Mouse (Mus musculus) lung, embryonic 16.5 days (tissue): ENCODE results near the gene Phactr2. TPM values are rescaled to one million over a fixed set of nuclear protein-coding genes. Genes with fewer than 3 reads are reported as not detected.
A peak's percentile ranks its signal among the peaks of the same experiment; 100 is the strongest.

Experiments
- ATAC-seq: fragments of 200-750 bp; cut with Nextera tagmentation; 2 replicates; pipeline ENCODE4 v1.8.0; 2017; ENCODE audit warnings: low read depth, mild to moderate bottlenecking, moderate library complexity
- H3K27ac ChIP-seq: fragments of 300-500 bp; sonication (generic); 2 replicates; pipeline ENCODE4 v1.5.1; 2014; ENCODE audit warnings: mild to moderate bottlenecking, control low read depth, low read length
- H3K27me3 ChIP-seq: fragments of 300-500 bp; sonication (generic); 2 replicates; pipeline ENCODE4 v1.6.1; 2014; ENCODE audit warnings: low read depth, low read length, mixed read lengths; ENCODE audit not compliant: control insufficient read depth, insufficient read depth
- H3K36me3 ChIP-seq: fragments of 300-500 bp; sonication (generic); 2 replicates; pipeline ENCODE4 v1.6.1; 2014; ENCODE audit warnings: low read length; ENCODE audit not compliant: control insufficient read depth, insufficient read depth
- H3K4me1 ChIP-seq: fragments of 300-500 bp; sonication (generic); replicated peaks from 2 replicates; pipeline ENCODE4 v1.6.1; 2014; ENCODE audit warnings: low read length, mixed read lengths; ENCODE audit not compliant: control insufficient read depth, insufficient read depth
- H3K4me2 ChIP-seq: fragments of 300-500 bp; sonication (generic); 2 replicates; pipeline ENCODE4 v1.6.1; 2014; ENCODE audit warnings: low read depth, low read length, control low read depth
- H3K4me3 ChIP-seq: fragments of 300-500 bp; sonication (generic); 2 replicates; pipeline ENCODE4 v1.5.1; 2014; ENCODE audit warnings: mild to moderate bottlenecking, low read length, control low read depth
- H3K9ac ChIP-seq: fragments of 300-500 bp; sonication (generic); 2 replicates; pipeline ENCODE4 v1.6.1; 2014; ENCODE audit warnings: low read length, control low read depth
- H3K9me3 ChIP-seq: fragments of 300-500 bp; sonication (generic); 2 replicates; pipeline ENCODE4 v1.6.1; 2016; ENCODE audit warnings: low read length; ENCODE audit not compliant: control insufficient read depth
- WGBS: fragments of 180-500 bp; shearing (Covaris S2); extraction: QIAGEN DNeasy Blood & Tissue Kit; methylation state at CpG from one replicate; pipeline ENCODE4 v1.1.7; 2014; 5-methylcytosine and 5-hydroxymethylcytosine counted together
- polyA plus RNA-seq: library from polyadenylated mRNA; unstranded; fragments of >200 nt; fragmentation: Nextera tagmentation; extraction: Ambion mirVana; gene quantifications from 2 replicates; pipeline ENCODE4 v1.2.1, GENCODE M21; 2015

Gene Phactr2
- polyA plus RNA-seq, 1 experiment from 2014 or later, result 22.3 TPM

DNA sequence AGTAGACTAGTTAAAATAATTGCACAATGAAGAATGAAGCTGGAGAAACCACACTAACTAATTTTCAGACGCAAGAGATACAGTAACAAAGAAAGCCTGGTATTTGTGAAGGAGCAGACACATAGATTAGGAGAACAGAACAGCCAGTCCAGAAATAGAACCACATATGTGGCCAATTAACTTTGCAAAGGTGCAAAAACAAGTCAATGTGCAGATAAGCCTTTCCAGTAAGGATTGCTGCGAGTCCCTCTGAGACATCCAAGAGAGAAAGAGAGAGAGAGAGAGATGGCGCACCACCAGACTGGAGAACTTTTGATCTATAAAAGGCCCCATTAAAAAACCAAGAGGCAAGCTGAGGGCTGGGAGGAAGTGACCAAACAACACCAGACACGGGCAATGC is 190.8 kb downstream of the Phactr2 start:
- WGBS, result 75% methylated on average over 4 of the region's 4 CpGs
- Histone ChIP-seq H3K4me2 (no peak overlapping the region), H3K4me3 (no peak overlapping the region)

DNA sequence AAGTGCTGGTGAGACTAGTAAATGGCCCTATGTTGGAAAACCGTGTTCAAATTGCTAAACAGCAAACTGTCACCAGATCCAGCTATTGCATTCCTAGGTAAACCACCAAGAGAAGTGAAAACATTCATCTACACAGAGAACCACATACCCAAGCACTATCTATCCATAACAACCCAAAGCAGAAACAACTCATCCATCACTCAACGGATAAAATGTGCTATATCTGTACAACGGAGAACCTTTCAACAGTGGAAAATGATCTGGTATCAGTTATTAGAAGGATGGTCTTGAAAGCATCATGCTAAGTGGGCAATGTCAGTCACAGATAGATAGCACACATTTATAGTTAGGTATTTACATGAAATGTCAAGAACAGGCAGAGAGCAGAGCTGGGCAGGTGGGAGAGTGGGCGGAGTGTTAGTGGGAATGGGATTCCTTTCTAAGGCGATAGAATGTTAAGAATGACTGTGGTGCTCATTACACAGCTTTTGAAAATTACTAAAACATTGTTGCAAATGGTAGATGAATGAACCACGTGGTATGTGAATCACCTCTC is 193.8 kb downstream of the Phactr2 start:
- Histone ChIP-seq H3K36me3 (no peaks in the 10 kb centered on the region), H3K9ac (no peak overlapping the region), H3K4me3 (no peak overlapping the region), H3K4me2 (no peak overlapping the region), H3K27ac (no peak overlapping the region), H3K9me3 (no peaks in the 10 kb centered on the region), H3K4me1 (no peaks in the 10 kb centered on the region), H3K27me3 (no peaks in the 10 kb centered on the region)
- WGBS, result 64% methylated on average over 6 of the region's 6 CpGs
- ATAC-seq, result no peak

More for the DNA sequence above, 190.8 kb downstream of the Phactr2 start:
- H3K9ac ChIP-seq, result no peak overlapping the region
- H3K36me3 ChIP-seq, result peaks cover 3% of the 10 kb centered on the region
- H3K9me3 ChIP-seq, result no peaks in the 10 kb centered on the region
- no peak overlapping the region for H3K27ac ChIP-seq
- H3K4me1 ChIP-seq, result no peaks in the 10 kb centered on the region
- no peaks in the 10 kb centered on the region for H3K27me3 ChIP-seq
- ATAC-seq, result no peak

GRCm38 (mm10) chr10:13276298-13276697 is 197.9 kb downstream of the Phactr2 start:
- WGBS, result 87% methylated on average over 5 of the region's 5 CpGs
- Histone ChIP-seq H3K4me2 (no peak overlapping the region), H3K9ac (no peak overlapping the region), H3K36me3 (no peaks in the 10 kb centered on the region), H3K4me3 (no peak overlapping the region), H3K27ac (no peak overlapping the region), H3K4me1 (0 out of 2 replicates have a peak, but pooled peaks cover 2% of the 10 kb centered on the region), H3K9me3 (no peaks in the 10 kb centered on the region), H3K27me3 (no peaks in the 10 kb centered on the region)
- ATAC-seq, result no peak

GRCm38 (mm10) chr10:13275152-13275551 is 199.1 kb downstream of the Phactr2 start:
- H3K4me1 ChIP-seq, result 0 out of 2 replicates have a peak, but pooled peaks cover 2% of the 10 kb centered on the region
- no peaks in the 10 kb centered on the region for H3K36me3 ChIP-seq
- no peaks in the 10 kb centered on the region for H3K9me3 ChIP-seq
- WGBS, result 76% methylated on average over 6 of the region's 6 CpGs
- no peak overlapping the region for H3K27ac ChIP-seq
- H3K27me3 ChIP-seq, result no peaks in the 10 kb centered on the region
- H3K4me2 ChIP-seq, result no peak overlapping the region
- H3K4me3 ChIP-seq, result no peak overlapping the region
- no peak for ATAC-seq
- H3K9ac ChIP-seq, result no peak overlapping the region

DNA sequence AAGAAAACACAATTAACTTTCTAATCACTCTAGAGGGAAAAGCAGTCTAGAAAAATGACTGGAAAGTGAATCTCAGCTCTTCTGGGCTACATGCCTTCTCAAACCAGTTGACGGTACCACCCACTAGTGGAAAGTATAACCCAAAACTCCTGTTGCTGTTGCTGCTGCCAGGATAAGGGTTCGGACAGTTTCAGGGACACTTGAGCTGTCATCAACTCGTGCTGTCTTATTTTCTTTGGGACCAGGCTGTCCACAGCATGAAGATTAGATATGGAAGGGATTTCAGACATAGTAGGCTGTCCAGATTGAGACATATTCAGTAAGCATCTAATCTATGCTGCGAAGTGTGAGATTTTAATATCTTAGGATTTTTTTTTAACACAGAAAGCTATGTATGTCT is 199.5 kb downstream of the Phactr2 start:
- Histone ChIP-seq H3K9me3 (no peaks in the 10 kb centered on the region), H3K9ac (no peak overlapping the region), H3K4me1 (0 out of 2 replicates have a peak, but pooled peaks cover 2% of the 10 kb centered on the region), H3K4me3 (no peak overlapping the region), H3K27ac (no peak overlapping the region), H3K4me2 (no peak overlapping the region), H3K36me3 (no peaks in the 10 kb centered on the region), H3K27me3 (no peaks in the 10 kb centered on the region)
- 79% methylated on average over 4 of the region's 4 CpGs for WGBS
- no peak for ATAC-seq

- Histone ChIP-seq H3K9me3 (no peaks in the 10 kb centered on the region), H3K4me2 (no peak overlapping the region), H3K27ac (no peak overlapping the region), H3K36me3 (no peaks in the 10 kb centered on the region), H3K9ac (no peak overlapping the region), H3K4me1 (0 out of 2 replicates have a peak, but pooled peaks cover 2% of the 10 kb centered on the region), H3K27me3 (no peaks in the 10 kb centered on the region), H3K4me3 (no peak overlapping the region)
- 91% methylated on average over 1 of the region's 1 CpGs for WGBS
- ATAC-seq, result no peak
Measured at GRCm38 (mm10) chr10:13273756-13274155, 200.5 kb downstream of the Phactr2 start.

DNA sequence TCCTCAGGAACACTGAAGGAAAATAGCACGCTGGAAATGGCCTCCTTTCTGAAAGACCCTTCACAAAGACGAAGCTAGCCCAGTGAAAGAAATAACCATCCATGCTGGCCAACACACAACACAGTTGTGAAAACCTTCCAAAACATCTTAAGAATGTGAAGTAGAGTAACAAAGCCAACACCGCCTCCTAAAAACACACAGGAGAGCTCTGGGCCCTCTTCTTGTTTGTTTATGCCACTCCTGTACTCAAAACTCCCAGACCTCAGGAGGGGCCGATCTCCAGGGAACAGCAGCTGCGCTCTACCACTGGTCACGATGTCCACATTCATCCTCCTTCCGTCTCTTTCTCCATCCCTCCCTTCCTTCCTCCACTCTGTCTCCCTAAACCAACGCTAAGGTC is 202.5 kb downstream of the Phactr2 start:
- Histone ChIP-seq H3K4me1 (0 out of 2 replicates have a peak, but pooled peaks cover 2% of the 10 kb centered on the region), H3K27me3 (no peaks in the 10 kb centered on the region), H3K4me3 (no peak overlapping the region), H3K9me3 (no peaks in the 10 kb centered on the region), H3K9ac (no peak overlapping the region), H3K4me2 (no peak overlapping the region), H3K27ac (no peak overlapping the region), H3K36me3 (no peaks in the 10 kb centered on the region; the same call in 1 of the 2 replicates)
- WGBS, result 69% methylated on average over 8 of the region's 8 CpGs
- no peak for ATAC-seq

- Histone ChIP-seq H3K4me3 (no peak overlapping the region), H3K9me3 (no peaks in the 10 kb centered on the region), H3K4me1 (0 out of 2 replicates have a peak, but pooled peaks cover 2% of the 10 kb centered on the region), H3K27ac (no peak overlapping the region), H3K36me3 (no peaks in the 10 kb centered on the region; the same call in 1 of the 2 replicates), H3K9ac (no peak overlapping the region), H3K27me3 (no peaks in the 10 kb centered on the region), H3K4me2 (no peak overlapping the region)
- WGBS, result 71% methylated on average over 7 of the region's 7 CpGs
- no peak for ATAC-seq
Measured at GRCm38 (mm10) chr10:13271099-13271498, 203.1 kb downstream of the Phactr2 start.

DNA sequence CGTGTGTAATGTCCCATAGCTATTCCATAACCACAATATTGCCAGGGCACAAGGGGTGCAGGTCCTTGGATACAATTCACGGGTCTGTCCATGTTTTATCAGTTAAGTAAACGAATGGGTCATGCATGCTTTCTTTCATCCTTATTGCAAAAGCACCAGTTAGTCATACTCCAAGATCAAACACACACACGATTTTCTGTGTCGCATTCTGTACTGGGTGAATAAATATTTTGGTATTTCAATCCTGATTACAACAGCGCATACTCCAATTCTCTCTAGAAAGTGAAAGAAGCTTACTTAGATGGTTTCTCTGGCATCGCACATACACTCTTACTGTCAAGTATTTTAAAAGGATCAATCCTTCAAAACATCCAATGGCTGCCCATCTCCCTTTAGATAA is 203.9 kb downstream of the Phactr2 start:
- H3K27ac ChIP-seq, result no peak overlapping the region
- no peak overlapping the region for H3K4me2 ChIP-seq
- WGBS, result 61% methylated on average over 7 of the region's 7 CpGs
- no peaks in the 10 kb centered on the region for H3K27me3 ChIP-seq
- no peak overlapping the region for H3K9ac ChIP-seq
- H3K4me1 ChIP-seq, result 0 out of 2 replicates have a peak, but pooled peaks cover 2% of the 10 kb centered on the region
- ATAC-seq, result peak; percentile 41; the same call in 1 of the 2 replicates
- no peak overlapping the region for H3K4me3 ChIP-seq
- H3K9me3 ChIP-seq, result no peaks in the 10 kb centered on the region
- H3K36me3 ChIP-seq, result no peaks in the 10 kb centered on the region; the same call in 1 of the 2 replicates
